15 mouse cellular contexts compared by ENCODE assay signal in the genomic region with DNA sequence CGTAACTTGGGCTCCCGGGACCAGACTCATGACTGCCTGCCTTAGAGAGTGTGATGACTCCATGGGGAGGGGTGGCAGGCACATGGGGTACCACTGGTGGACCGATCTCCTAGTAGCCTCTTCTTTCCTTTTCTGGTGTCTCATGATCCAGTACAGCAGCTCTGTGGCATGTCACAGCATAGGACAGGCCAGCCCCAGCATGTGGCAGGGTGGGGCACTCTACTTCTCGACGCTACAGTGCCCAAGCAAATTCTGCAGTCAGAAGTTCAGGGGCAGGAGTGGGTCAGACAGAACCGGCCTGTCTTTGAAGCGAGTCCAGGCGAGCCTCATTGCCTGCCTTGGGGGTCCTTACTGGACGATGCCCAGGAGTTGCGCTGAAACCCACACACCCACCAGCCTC. TPM values are rescaled to one million over a fixed set of nuclear protein-coding genes. Genes with fewer than 3 reads are reported as not detected.
A peak's percentile ranks its signal among the peaks of the same experiment; 100 is the strongest.
DNase-seq lines count a peak whose midpoint lies in the region; ATAC-seq and TF ChIP-seq lines count a peak whose summit lies in the region.
"Had no signal": no experiment of that assay in that cellular context is flagged by ENCODE, and none has a peak within 500 bp of the region (broad histone marks: within the 10 kb centered on the region; RNA-seq: fewer than 3 reads in every experiment).

No protein-coding gene starts in this region.

- peak overlapping the region; percentile 65 for H3K27ac ChIP-seq in forebrain, embryonic 10.5 days
- no peak overlapping the region for H3K27ac ChIP-seq in forebrain, embryonic 13.5 days
- H3K27ac ChIP-seq in liver, adult 2 months (replicated peaks; ENCODE audit: insufficient read depth, low read depth, low read length): peak overlapping the region; percentile 94
- H3K27ac ChIP-seq in liver, embryonic 14.5 days: no peak overlapping the region
- no peak overlapping the region for H3K27ac ChIP-seq in forebrain, embryonic 11.5 days (ENCODE audit: low read depth, low read length)
- H3K27ac ChIP-seq: gastrocnemius, adult 2 months; heart, embryonic 15.5 days; limb, embryonic 15.5 days; neural tube, embryonic 12.5 days had no signal

- H3K4me3 ChIP-seq in forebrain, embryonic 10.5 days: no peak overlapping the region
- no peak overlapping the region for H3K4me3 ChIP-seq in forebrain, embryonic 13.5 days
- H3K4me3 ChIP-seq in liver, adult 2 months (ENCODE audit: insufficient read depth, low read depth, low read length): peak overlapping the region; percentile 49
- no peak overlapping the region for H3K4me3 ChIP-seq in liver, embryonic 14.5 days (ENCODE audit: insufficient read depth in 1 of 2, low read depth in 2 of 2, low read length in 2 of 2)
- H3K4me3 ChIP-seq in forebrain, embryonic 11.5 days (ENCODE audit: low read depth, low read length): no peak overlapping the region
- H3K4me3 ChIP-seq: gastrocnemius, adult 2 months; heart, embryonic 15.5 days; limb, embryonic 15.5 days; neural tube, embryonic 12.5 days had no signal

- no peak for TF ChIP-seq POLR2A in liver, adult 2 months (IDR thresholded peaks at IDR 0.05; ENCODE audit: extremely low read depth, insufficient read depth, low read length)

- H3K36me3 ChIP-seq in forebrain, embryonic 10.5 days (replicated peaks): peaks cover 23% of the 10 kb centered on the region
- no peaks in the 10 kb centered on the region for H3K36me3 ChIP-seq in forebrain, embryonic 13.5 days (ENCODE audit: poor library complexity, severe bottlenecking)
- no peaks in the 10 kb centered on the region for H3K36me3 ChIP-seq in liver, adult 2 months (ENCODE audit: control insufficient read depth, insufficient read depth, low read length)
- no peaks in the 10 kb centered on the region for H3K36me3 ChIP-seq in liver, embryonic 14.5 days (replicated peaks; ENCODE audit: control insufficient read depth, insufficient read depth, low read depth)
- no peaks in the 10 kb centered on the region for H3K36me3 ChIP-seq in forebrain, embryonic 11.5 days (ENCODE audit: control insufficient read depth, insufficient read depth, low read length)
- H3K36me3 ChIP-seq: heart, embryonic 15.5 days; limb, embryonic 15.5 days; neural tube, embryonic 12.5 days had no signal

- H3K79me2 ChIP-seq in liver, adult 2 months (ENCODE audit: control insufficient read depth, insufficient read depth, low read length): peaks cover 36% of the 10 kb centered on the region; the same call in 1 of the 2 replicates

- 74% methylated on average over 10 of the region's 10 CpGs for WGBS in forebrain, embryonic 10.5 days
- WGBS in forebrain, embryonic 13.5 days: 72% methylated on average over 10 of the region's 10 CpGs
- 28% methylated on average over 10 of the region's 10 CpGs for WGBS in liver, adult 2 months
- 70% methylated on average over 10 of the region's 10 CpGs for WGBS in liver, embryonic 14.5 days (ENCODE audit: insufficient replicate concordance)
- WGBS in forebrain, embryonic 11.5 days: 78% methylated on average over 10 of the region's 10 CpGs

- H3K9me3 ChIP-seq in forebrain, embryonic 10.5 days: no peaks in the 10 kb centered on the region
- no peaks in the 10 kb centered on the region for H3K9me3 ChIP-seq in forebrain, embryonic 13.5 days (replicated peaks)
- H3K9me3 ChIP-seq in liver, embryonic 14.5 days (ENCODE audit: control insufficient read depth, low read length): no peaks in the 10 kb centered on the region
- H3K9me3 ChIP-seq in forebrain, embryonic 11.5 days (ENCODE audit: control insufficient read depth, low read length): no peaks in the 10 kb centered on the region
- H3K9me3 ChIP-seq: heart, embryonic 15.5 days; limb, embryonic 15.5 days; neural tube, embryonic 12.5 days had no signal

- no peak for DNase-seq in forebrain, embryonic 10.5 days (ENCODE audit: extremely low spot score, low spot score)
- peak; percentile 57 for DNase-seq in liver, adult 2 months (ENCODE audit: extremely low read depth, low read depth, low spot score)
- DNase-seq in liver: no peak
- no peak for DNase-seq in liver, embryonic 14.5 days (ENCODE audit: low read depth in 3 of 3, low spot score in 3 of 3)
- peak; percentile 54 for DNase-seq in urinary bladder, postnatal 25 days (ENCODE audit: low spot score)
- DNase-seq in thymus, postnatal 4 days: no peak
- no peak for DNase-seq in forebrain, embryonic 11.5 days (ENCODE audit: low spot score)
- DNase-seq: cerebellum, adult 9-10 months; gastrocnemius, adult 2 months; heart, adult 18-20 months; lung, postnatal 14 days had no signal

- H3K27me3 ChIP-seq in forebrain, embryonic 10.5 days (ENCODE audit: poor library complexity, severe bottlenecking): no peaks in the 10 kb centered on the region
- H3K27me3 ChIP-seq in forebrain, embryonic 13.5 days: no peaks in the 10 kb centered on the region
- no peaks in the 10 kb centered on the region for H3K27me3 ChIP-seq in liver, adult 2 months (ENCODE audit: control insufficient read depth, insufficient read depth, low read length)
- no peaks in the 10 kb centered on the region for H3K27me3 ChIP-seq in liver, embryonic 14.5 days (ENCODE audit: control insufficient read depth, insufficient read depth, low read length)
- H3K27me3 ChIP-seq in forebrain, embryonic 11.5 days (ENCODE audit: control insufficient read depth, insufficient read depth, low read length): no peaks in the 10 kb centered on the region
- H3K27me3 ChIP-seq: heart, embryonic 15.5 days; limb, embryonic 15.5 days; neural tube, embryonic 12.5 days had no signal

- peaks cover 93% of the 10 kb centered on the region for H3K4me1 ChIP-seq in forebrain, embryonic 10.5 days
- peaks cover 85% of the 10 kb centered on the region for H3K4me1 ChIP-seq in forebrain, embryonic 13.5 days
- H3K4me1 ChIP-seq in liver, adult 2 months (ENCODE audit: control insufficient read depth, insufficient read depth, low read length): peaks cover 55% of the 10 kb centered on the region
- H3K4me1 ChIP-seq in liver, embryonic 14.5 days (replicated peaks; ENCODE audit: control insufficient read depth in 2 of 2, insufficient read depth in 2 of 2, low read length in 1 of 2): peaks cover 0 to 10% of the 10 kb centered on the region in 2 experiments; a peak in 2 of 4 replicates
- H3K4me1 ChIP-seq in forebrain, embryonic 11.5 days (replicated peaks; ENCODE audit: control insufficient read depth, insufficient read depth, low read length): peaks cover 23% of the 10 kb centered on the region

- TF ChIP-seq CTCF in liver, adult 2 months (IDR thresholded peaks at IDR 0.05; ENCODE audit: low read depth, low read length): no peak
- no peak for TF ChIP-seq CTCF in liver, embryonic 14.5 days (IDR thresholded peaks at IDR 0.05; ENCODE audit: low read depth)

- TF ChIP-seq EP300 in liver, embryonic 14.5 days (IDR thresholded peaks at IDR 0.05; ENCODE audit: low read depth): no peak

- no peak overlapping the region for H3K4me2 ChIP-seq in forebrain, embryonic 13.5 days
- peak overlapping the region; percentile 37 for H3K4me2 ChIP-seq in liver, embryonic 14.5 days (ENCODE audit: low read depth)
- H3K4me2 ChIP-seq in forebrain, embryonic 11.5 days (ENCODE audit: low read depth, low read length, severe bottlenecking): no peak overlapping the region
- H3K4me2 ChIP-seq: heart, embryonic 15.5 days; limb, embryonic 15.5 days; neural tube, embryonic 12.5 days had no signal

- ATAC-seq in forebrain, embryonic 13.5 days: no peak
- ATAC-seq in liver, embryonic 14.5 days (ENCODE audit: insufficient read depth): no peak
- no peak for ATAC-seq in forebrain, embryonic 11.5 days (replicated peaks; ENCODE audit: low FRiP score)

- no peak overlapping the region for H3K9ac ChIP-seq in forebrain, embryonic 13.5 days
- H3K9ac ChIP-seq in liver, adult 2 months (ENCODE audit: low read depth, low read length): peak overlapping the region; percentile 74
- H3K9ac ChIP-seq in liver, embryonic 14.5 days (replicated peaks): no peak overlapping the region
- H3K9ac ChIP-seq in forebrain, embryonic 11.5 days (ENCODE audit: low read length): no peak overlapping the region
- H3K9ac ChIP-seq: heart, embryonic 15.5 days; limb, embryonic 15.5 days; neural tube, embryonic 12.5 days had no signal

RNA-seq across cellular contexts. Expression of gene Nectin1, which starts 13.4 kb away (rescaled TPM):
- polyA plus RNA-seq in forebrain, embryonic 10.5 days (2016; fragmentation: Nextera tagmentation; extraction: Ambion mirVana): 7.4 and 7.6 TPM in 2 replicates
- polyA plus RNA-seq in forebrain, embryonic 13.5 days (2015; fragmentation: Nextera tagmentation; extraction: Ambion mirVana): 8.8 and 10.0 TPM in 2 replicates
- total RNA-seq in liver, adult 2 months (2014; rRNA removed): 4.0 and 10.3 TPM in 2 replicates
- polyA plus RNA-seq in liver, adult 2 months (2012; rRNA removed): 38.6 and 48.0 TPM in 2 replicates
- 1.2 and 1.5 TPM in 2 replicates for polyA plus RNA-seq in liver, embryonic 14.5 days (2012; rRNA removed)
- 1.1 and 1.5 TPM in 2 replicates for polyA plus RNA-seq in liver, embryonic 14.5 days (2014; fragmentation: Nextera tagmentation; extraction: Ambion mirVana)
- polyA plus RNA-seq in forebrain, embryonic 11.5 days (2014; fragmentation: Nextera tagmentation; extraction: Ambion mirVana): 12.3 and 12.4 TPM in 2 replicates

Comparison
In these comparisons a context has a peak if more than half of its experiments do, and no peak if none do; other contexts are left out.
1. DNase-seq: peak in liver, adult 2 months (single experiment) and urinary bladder, postnatal 25 days (single experiment); none in forebrain, embryonic 10.5 days (single experiment), liver (single experiment), liver, embryonic 14.5 days (0 of 3), thymus, postnatal 4 days (single experiment) and forebrain, embryonic 11.5 days (single experiment).
2. H3K27ac ChIP-seq: peak in forebrain, embryonic 10.5 days (single experiment) and liver, adult 2 months (single experiment); none in forebrain, embryonic 13.5 days (single experiment), liver, embryonic 14.5 days (single experiment) and forebrain, embryonic 11.5 days (single experiment).